Mouse (Mus musculus) cerebellum, adult 2 months (tissue): ENCODE data around the gene Spop. TPM values are rescaled to one million over a fixed set of nuclear protein-coding genes. Genes with fewer than 3 reads are reported as not detected.

Source experiments
- DNase-seq, 2 experiments: peaks; one replicate each; pipeline ENCODE4 v3.0.0; 2021
- H3K27ac ChIP-seq: fragments of 200-500 bp; 2 replicates; pipeline ENCODE4 v1.5.1; 2012; ENCODE audit warnings: low read length, control low read depth, inconsistent platforms; ENCODE audit not compliant: insufficient read depth
- H3K27me3 ChIP-seq: fragments of 200-500 bp; 2 replicates; pipeline ENCODE4 v1.6.1; 2012; ENCODE audit warnings: inconsistent platforms, mild to moderate bottlenecking, low read length, moderate library complexity; ENCODE audit not compliant: control insufficient read depth, insufficient read depth
- H3K4me1 ChIP-seq: fragments of 200-500 bp; 2 replicates; pipeline ENCODE4 v1.6.1; 2011; ENCODE audit warnings: low read length; ENCODE audit not compliant: control insufficient read depth, insufficient read depth
- H3K4me3 ChIP-seq: fragments of 200-500 bp; replicated peaks from 2 replicates; pipeline ENCODE3; 2011; ENCODE audit warnings: mild to moderate bottlenecking, low read depth, low read length, control low read depth; ENCODE audit not compliant: insufficient read depth
- CTCF ChIP-seq: fragments of 200-500 bp; IDR thresholded peaks from 2 replicates; pipeline ENCODE4 v1.5.1; 2011; ENCODE audit warnings: low read depth, mild to moderate bottlenecking, control low read depth, low read length, moderate library complexity, borderline replicate concordance; ENCODE audit not compliant: insufficient read depth
- POLR2A ChIP-seq: fragments of 200-500 bp; IDR thresholded peaks from 2 replicates; pipeline ENCODE4 v1.6.1; 2011; ENCODE audit warnings: low read length, control low read depth, borderline replicate concordance; ENCODE audit not compliant: insufficient read depth
- WGBS: fragments of 180-500 bp; shearing (Covaris S2); methylation state at CpG from one replicate; pipeline ENCODE4 v1.1.7; 2018; 5-methylcytosine and 5-hydroxymethylcytosine counted together
- polyA plus RNA-seq: library from polyadenylated mRNA; depleted of rRNA; stranded (reverse); fragments of >200 nt; gene quantifications from 2 replicates; pipeline ENCODE4 v1.2.3, GENCODE M21; 2012

Spop gene
- polyA plus RNA-seq, 1 experiment: 149 TPM

DNA sequence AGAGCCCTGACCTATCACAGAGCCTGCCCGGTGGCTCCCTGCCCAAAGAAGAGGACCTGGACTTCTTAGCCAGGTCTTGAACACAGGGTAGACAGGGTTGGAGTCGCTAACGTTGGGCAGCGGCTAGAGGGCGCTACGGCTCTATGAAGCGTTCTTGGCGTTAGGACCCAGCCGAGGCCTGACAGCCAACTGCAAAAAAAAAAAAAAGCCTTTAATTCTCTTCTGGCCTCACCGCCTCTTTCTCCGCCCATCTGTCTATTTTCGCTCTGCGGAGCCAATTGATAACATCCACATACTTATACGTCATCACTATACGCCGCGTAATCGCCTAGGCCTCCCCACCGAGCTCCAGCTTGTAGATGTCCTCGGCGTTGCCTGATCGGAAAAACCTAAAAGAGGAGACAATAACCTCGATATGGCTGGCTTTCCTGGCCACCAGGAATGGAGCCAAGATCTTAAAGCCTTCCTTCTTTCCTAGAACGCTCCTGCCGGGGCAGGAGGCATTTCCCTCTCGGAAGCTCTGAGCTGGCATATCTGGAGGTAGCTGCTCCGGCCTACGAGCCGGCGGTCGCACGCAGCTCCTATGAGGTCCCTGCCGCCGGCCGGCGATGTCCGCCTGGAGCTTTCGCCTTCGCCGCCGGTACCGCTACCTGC lies 29.4 kb upstream of the Spop start, which contains the start of gene Slc35b1:
Gene Slc35b1, plus strand, starts transcription at position 374 of the 654 bp plus-strand sequence.
- peaks cover 15% of the 10 kb centered on the region for H3K4me1 ChIP-seq
- 1% methylated on average over 42 of the region's 42 CpGs for WGBS
- H3K27ac ChIP-seq: peak within 1 kb of the TSS; percentile 99
- H3K4me3 ChIP-seq: peak within 1 kb of the TSS; percentile 86
- TF ChIP-seq CTCF: peak; percentile 95
- peak; percentile 53; the same call in 1 of the 2 replicates for TF ChIP-seq POLR2A
- peak; percentile 96 to 97 for DNase-seq
- no peaks in the 10 kb centered on the region for H3K27me3 ChIP-seq

DNA sequence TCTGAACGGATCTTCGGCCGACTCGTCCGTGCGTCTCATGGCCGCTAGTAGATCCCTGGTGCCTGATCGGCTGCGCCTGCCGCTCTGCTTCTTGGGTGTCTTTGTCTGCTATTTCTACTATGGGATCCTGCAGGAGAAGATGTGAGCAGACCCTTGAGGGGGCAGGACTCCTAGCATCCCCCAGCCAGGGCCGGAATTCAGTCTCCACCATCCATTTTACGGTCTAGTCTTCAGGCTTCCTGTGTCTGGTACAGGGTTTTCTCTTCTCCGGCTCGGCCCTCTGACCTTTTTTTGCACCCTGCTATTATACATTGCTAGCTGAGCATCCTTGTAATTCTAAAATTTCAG lies 28.9 kb upstream of the Spop start:
- no peak for TF ChIP-seq POLR2A
- TF ChIP-seq CTCF: no peak
- peak overlapping the region; percentile 99 for H3K27ac ChIP-seq
- no peak for DNase-seq
- peak overlapping the region; percentile 86 for H3K4me3 ChIP-seq
- H3K27me3 ChIP-seq: no peaks in the 10 kb centered on the region
- under 1% methylated on average over 14 of the region's 14 CpGs for WGBS
- peaks cover 15% of the 10 kb centered on the region for H3K4me1 ChIP-seq

DNA sequence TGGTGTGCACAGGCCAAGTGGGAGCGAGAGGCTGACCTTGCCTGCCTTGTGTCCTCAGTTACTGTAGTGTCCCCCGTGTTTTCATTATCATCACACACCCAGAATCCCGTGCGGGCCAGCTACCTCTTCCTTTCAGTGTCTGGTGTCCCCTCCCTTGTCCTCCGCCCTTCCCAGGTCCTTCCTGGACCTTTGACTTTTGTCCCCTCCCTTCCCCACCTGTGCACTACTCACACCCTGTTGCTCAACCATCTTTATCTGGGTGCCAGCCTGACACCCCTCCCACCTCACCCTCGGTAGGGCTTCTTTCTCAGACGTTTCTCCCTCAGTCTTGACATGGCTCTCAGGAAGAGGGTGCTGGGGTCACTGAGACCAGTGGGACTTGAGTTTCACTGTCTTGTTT lies 26.5 kb upstream of the Spop start:
- 82% methylated on average over 7 of the region's 7 CpGs for WGBS
- Histone ChIP-seq H3K4me1 (peaks cover 23% of the 10 kb centered on the region), H3K4me3 (no peak overlapping the region), H3K27ac (no peak overlapping the region), H3K27me3 (no peaks in the 10 kb centered on the region)
- no peak for TF ChIP-seq CTCF
- no peak for TF ChIP-seq POLR2A
- no peak for DNase-seq

DNA sequence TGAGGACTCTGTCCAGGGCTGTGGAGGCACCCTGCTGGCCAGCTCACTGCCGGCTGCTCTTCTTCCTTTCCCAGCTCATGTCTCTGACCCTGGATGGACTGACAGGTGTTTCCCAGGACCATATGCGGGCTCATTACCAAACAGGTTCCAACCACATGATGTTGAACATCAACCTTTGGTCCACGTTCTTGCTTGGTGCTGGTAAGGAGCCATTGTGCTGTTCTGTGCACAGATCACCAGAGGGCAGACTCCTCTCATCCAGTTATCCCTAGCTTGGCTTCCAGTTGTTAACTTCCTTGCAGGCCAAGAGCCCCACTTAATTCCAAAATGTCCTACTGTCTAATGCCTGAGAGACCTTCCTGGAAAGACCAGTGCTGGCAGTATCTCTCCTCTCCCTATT lies 24.9 kb upstream of the Spop start:
- H3K4me1 ChIP-seq: peaks cover 35% of the 10 kb centered on the region
- H3K27ac ChIP-seq: no peak overlapping the region
- no peaks in the 10 kb centered on the region for H3K27me3 ChIP-seq
- WGBS: 20% methylated on average over 3 of the region's 3 CpGs
- DNase-seq: peak in 1 of 2 experiments; percentile 48
- TF ChIP-seq POLR2A (no peak), CTCF (peak; percentile 78; the same call in 1 of the 2 replicates)
- H3K4me3 ChIP-seq: no peak overlapping the region

DNA sequence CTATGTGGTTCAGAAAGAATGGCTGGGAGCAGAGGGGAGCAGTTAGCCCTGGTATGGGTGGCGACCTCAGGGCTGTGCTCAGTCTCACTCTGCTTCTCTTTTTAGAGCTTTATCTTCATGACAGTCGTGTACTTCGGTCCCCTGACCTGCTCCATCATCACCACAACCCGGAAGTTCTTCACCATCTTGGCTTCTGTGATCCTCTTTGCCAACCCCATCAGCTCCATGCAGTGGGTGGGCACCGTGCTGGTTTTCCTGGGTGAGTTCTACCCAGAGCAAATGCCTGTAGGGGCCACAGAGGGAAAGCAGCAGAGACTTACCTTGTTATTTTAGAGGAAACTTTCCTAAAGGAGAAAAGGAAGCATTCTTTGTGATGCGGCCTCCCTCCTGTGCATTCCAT lies 23.5 kb upstream of the Spop start:
- no peak for DNase-seq
- Histone ChIP-seq H3K4me3 (no peak overlapping the region), H3K27me3 (no peaks in the 10 kb centered on the region), H3K27ac (no peak overlapping the region), H3K4me1 (peaks cover 35% of the 10 kb centered on the region)
- WGBS: 88% methylated on average over 6 of the region's 6 CpGs
- TF ChIP-seq POLR2A (no peak), CTCF (no peak)

DNA sequence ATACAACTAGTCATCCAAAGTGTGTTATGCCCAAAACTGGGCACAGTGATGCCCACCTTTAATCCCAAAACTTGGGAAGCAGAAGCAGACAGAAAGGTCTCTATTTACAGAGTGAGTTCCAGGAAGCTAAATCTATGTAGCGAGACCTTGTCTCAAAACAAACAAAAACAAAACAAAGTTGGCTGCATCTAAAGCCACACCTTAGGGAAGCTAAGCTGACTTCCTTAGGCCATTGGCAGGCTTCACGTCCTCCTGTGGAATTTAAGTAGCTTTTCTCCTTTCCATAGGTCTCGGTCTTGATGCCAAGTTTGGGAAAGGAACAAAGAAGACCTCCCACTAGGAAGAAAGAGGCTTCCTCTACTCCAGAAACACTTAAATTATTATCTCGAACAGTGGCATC lies 22.7 kb upstream of the Spop start:
- Histone ChIP-seq H3K4me1 (peaks cover 36% of the 10 kb centered on the region), H3K27me3 (no peaks in the 10 kb centered on the region), H3K27ac (peak overlapping the region; percentile 78; the same call in 1 of the 2 replicates), H3K4me3 (no peak overlapping the region)
- TF ChIP-seq CTCF: no peak
- TF ChIP-seq POLR2A: no peak
- WGBS: 30% methylated on average over 4 of the region's 4 CpGs
- no peak for DNase-seq

DNA sequence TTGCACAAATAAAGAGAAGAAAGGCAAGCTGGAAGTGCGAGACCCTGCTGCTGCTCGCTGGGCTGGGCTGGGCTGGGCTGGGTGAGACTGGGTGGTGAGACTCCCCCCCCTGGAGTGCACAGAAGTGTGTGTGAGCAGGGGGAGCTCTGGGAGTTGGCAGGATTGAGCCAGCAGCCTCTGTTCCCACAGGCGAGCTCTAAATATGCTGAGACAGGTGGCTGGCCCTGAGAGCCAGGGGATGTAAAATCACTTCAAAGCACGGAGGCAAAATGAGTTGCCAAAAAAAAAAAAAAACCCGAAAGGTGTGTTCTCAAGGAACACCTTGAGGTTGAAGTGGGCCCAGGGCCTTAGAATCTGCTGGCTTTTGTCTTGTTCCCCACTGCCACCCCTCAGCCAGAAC lies 22.1 kb upstream of the Spop start:
- peak; percentile 71 to 89 for DNase-seq
- no peak overlapping the region for H3K4me3 ChIP-seq
- no peak for TF ChIP-seq POLR2A
- TF ChIP-seq CTCF: no peak
- 8% methylated on average over 5 of the region's 5 CpGs for WGBS
- H3K4me1 ChIP-seq: peaks cover 38% of the 10 kb centered on the region
- H3K27me3 ChIP-seq: no peaks in the 10 kb centered on the region
- H3K27ac ChIP-seq: peak overlapping the region; percentile 78

DNA sequence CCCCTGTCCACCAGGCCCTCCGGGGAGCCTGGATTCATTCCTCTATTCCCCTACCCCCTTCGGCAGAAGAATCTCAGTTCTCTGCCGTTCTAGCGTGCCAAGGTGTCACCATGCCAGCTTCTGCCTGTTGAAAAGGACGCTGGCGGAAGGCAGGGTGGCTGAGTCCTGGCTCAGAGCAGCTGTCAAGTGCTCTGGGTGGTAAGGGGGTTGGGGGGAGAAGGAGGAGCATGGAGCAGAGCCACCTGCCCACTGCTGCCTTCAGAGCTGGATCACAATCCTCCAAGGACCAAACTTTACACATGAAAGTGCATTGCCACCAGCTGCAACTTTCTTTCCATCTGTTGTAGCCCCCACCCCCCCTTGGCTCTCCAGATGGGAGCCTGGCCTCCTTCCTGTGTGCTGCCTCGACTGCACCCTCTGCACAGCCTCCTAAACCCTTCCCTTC lies 21.6 kb upstream of the Spop start:
- Histone ChIP-seq H3K27ac (peak overlapping the region; percentile 78), H3K4me3 (no peak overlapping the region), H3K27me3 (no peaks in the 10 kb centered on the region), H3K4me1 (peaks cover 37% of the 10 kb centered on the region)
- peak; percentile 85 to 91 for DNase-seq
- WGBS: 2% methylated on average over 7 of the region's 7 CpGs
- TF ChIP-seq CTCF (no peak), POLR2A (no peak)
